Mouse (Mus musculus) hindbrain, embryonic 13.5 days (tissue): ENCODE results near the gene Elfn2. TPM values are rescaled to one million over a fixed set of nuclear protein-coding genes. Genes with fewer than 3 reads are reported as not detected.

ENCODE experiments used
- ATAC-seq: fragments of 200-750 bp; cut with Nextera tagmentation; 2 replicates; pipeline ENCODE4 v1.8.0; 2017; ENCODE audit warnings: moderate TSS enrichment; ENCODE audit not compliant: low FRiP score
- H3K27ac ChIP-seq: fragments of 300-500 bp; sonication (generic); 2 replicates; pipeline ENCODE4 v1.5.1; 2015; ENCODE audit warnings: inconsistent platforms, mild to moderate bottlenecking, moderate library complexity
- H3K27me3 ChIP-seq: fragments of 300-500 bp; sonication (generic); 2 replicates; pipeline ENCODE4 v1.6.1; 2015; ENCODE audit warnings: mild to moderate bottlenecking, inconsistent platforms
- H3K36me3 ChIP-seq: fragments of 300-500 bp; sonication (generic); 2 replicates; pipeline ENCODE4 v1.6.1; 2015; ENCODE audit warnings: mild to moderate bottlenecking, inconsistent platforms
- H3K4me1 ChIP-seq: fragments of 300-500 bp; sonication (generic); replicated peaks from 2 replicates; pipeline ENCODE4 v1.6.1; 2015; ENCODE audit warnings: inconsistent platforms
- H3K4me2 ChIP-seq: fragments of 300-500 bp; sonication (generic); 2 replicates; pipeline ENCODE4 v1.6.1; 2015; ENCODE audit warnings: inconsistent platforms, mild to moderate bottlenecking, moderate library complexity
- H3K4me3 ChIP-seq: fragments of 300-500 bp; sonication (generic); 2 replicates; pipeline ENCODE4 v1.5.1; 2015; ENCODE audit warnings: mild to moderate bottlenecking, inconsistent platforms
- H3K9ac ChIP-seq: fragments of 300-500 bp; sonication (generic); 2 replicates; pipeline ENCODE4 v1.6.1; 2015; ENCODE audit warnings: mild to moderate bottlenecking, inconsistent platforms
- H3K9me3 ChIP-seq: fragments of 300-500 bp; sonication (generic); 2 replicates; pipeline ENCODE4 v1.6.1; 2016; ENCODE audit warnings: inconsistent platforms
- WGBS: fragments of 180-500 bp; shearing (Covaris S2); methylation state at CpG from one replicate; pipeline ENCODE4 v1.1.7; 2015; 5-methylcytosine and 5-hydroxymethylcytosine counted together
- polyA plus RNA-seq: library from polyadenylated mRNA; unstranded; fragments of >200 nt; fragmentation: Nextera tagmentation; extraction: Ambion mirVana; gene quantifications from 2 replicates; pipeline ENCODE4 v1.2.1, GENCODE M21; 2015

Elfn2 gene
- polyA plus RNA-seq, 1 experiment from 2014 or later: 4.6 TPM

DNA sequence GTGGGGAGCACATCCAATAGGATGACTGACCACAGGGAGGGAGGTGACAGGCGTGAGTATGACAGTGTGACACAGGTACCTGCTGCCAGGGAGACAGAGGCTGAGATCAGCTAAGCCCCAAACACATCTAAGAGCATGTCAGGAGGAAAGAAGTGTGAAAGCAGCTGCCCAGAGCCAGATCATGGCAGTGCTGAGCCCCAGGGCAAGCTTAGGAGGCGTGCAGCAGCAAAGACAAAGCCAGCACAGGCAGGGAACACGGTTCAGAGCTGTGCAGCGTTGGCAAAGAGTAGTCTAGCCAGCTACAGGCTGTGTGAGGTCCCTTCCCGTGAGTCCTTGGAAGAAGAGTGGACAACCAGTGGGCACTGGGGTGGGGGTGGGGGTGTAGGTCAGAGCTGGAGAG, 40.9 kb downstream of the Elfn2 start:
- peaks cover 32% of the 10 kb centered on the region for H3K27me3 ChIP-seq
- ATAC-seq: no peak
- H3K27ac ChIP-seq: 0 out of 2 replicates have a peak overlapping the region, but pooled peaks have one; percentile 40
- H3K36me3 ChIP-seq: peaks cover 17% of the 10 kb centered on the region
- H3K9me3 ChIP-seq: no peaks in the 10 kb centered on the region
- no peak overlapping the region for H3K4me3 ChIP-seq
- no peak overlapping the region; the same call in 1 of the 2 replicates for H3K9ac ChIP-seq
- no peak overlapping the region for H3K4me2 ChIP-seq
- WGBS: 53% methylated on average over 5 of the region's 5 CpGs
- peaks cover 79% of the 10 kb centered on the region for H3K4me1 ChIP-seq

DNA sequence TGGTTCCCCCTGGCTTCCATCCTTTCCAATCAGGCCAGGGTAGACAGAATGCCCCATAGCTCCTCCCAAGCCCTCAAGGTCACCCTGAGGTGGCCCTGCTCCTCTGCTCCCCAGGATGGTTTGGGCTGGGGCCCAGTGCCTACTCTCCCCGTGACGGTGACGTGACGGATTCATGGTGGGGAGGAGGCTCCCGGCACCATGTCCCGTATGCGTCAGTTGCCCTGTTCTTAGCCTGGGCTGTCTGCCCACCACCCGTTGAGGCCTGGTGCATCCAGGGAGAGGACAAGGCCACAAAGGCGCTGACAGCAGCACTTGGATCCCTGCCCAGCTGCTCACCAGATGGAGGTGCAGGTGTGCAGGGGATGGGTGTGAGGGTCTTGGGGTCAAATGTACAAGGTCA, 41.6 kb downstream of the Elfn2 start:
- peaks cover 39% of the 10 kb centered on the region for H3K27me3 ChIP-seq
- no peak overlapping the region for H3K4me2 ChIP-seq
- H3K27ac ChIP-seq: no peak overlapping the region
- H3K9ac ChIP-seq: 0 out of 2 replicates have a peak overlapping the region, but pooled peaks have one; percentile 8
- no peak for ATAC-seq
- H3K36me3 ChIP-seq: peaks cover 24% of the 10 kb centered on the region
- H3K9me3 ChIP-seq: no peaks in the 10 kb centered on the region
- 52% methylated on average over 9 of the region's 9 CpGs for WGBS
- H3K4me3 ChIP-seq: no peak overlapping the region
- peaks cover 79% of the 10 kb centered on the region for H3K4me1 ChIP-seq

DNA sequence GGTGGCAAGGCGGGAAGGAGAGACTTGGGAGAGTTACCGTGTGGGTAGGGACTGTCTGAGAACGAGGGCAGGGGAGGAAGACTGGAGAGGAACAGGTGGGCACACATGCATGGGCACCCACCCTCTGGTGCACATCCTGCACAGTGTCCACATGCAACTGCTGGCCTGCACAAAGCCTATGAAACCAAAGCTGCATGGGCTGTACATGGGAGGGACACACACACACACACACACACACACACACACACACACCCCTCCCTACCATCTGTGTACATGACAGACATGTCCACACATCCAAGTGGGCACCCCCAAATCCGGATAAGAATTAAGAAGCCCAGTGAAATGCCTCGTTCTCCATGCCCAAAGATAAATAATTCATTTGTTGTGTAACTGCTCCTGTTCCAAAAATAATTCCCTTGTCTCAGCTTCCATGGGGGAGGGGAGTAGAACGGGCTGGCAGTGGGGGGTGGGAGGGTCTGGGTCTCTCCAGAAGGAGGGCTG, 43.6 kb downstream of the Elfn2 start:
- Histone ChIP-seq H3K4me1 (peaks cover 70% of the 10 kb centered on the region), H3K4me2 (no peak overlapping the region)

DNA sequence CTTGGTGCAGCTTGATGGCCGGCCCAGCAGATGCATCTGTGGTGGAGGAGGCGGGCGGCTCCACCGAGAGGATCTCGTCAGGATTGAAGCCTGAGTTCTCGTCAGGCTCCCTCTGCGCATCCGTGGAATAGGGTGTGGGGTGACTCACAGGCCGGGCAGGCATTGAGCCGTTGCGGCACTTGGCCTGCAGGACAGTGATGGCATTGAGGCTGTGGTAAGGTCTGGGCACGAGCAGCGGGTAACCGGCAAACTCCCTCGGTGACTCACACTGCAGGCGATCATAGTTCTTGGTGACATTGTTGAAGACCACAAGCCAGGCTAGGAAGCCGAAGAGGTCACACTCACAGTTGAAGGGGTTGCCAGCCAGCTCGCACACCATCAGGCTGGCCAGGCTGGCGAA, 45.1 kb downstream of the Elfn2 start:
- no peak overlapping the region for H3K4me2 ChIP-seq
- H3K27ac ChIP-seq: no peak overlapping the region
- H3K4me3 ChIP-seq: no peak overlapping the region
- 87% methylated on average over 19 of the region's 19 CpGs for WGBS
- H3K9ac ChIP-seq: no peak overlapping the region
- peaks cover 51% of the 10 kb centered on the region for H3K27me3 ChIP-seq
- H3K36me3 ChIP-seq: peaks cover 30% of the 10 kb centered on the region
- ATAC-seq: no peak
- H3K4me1 ChIP-seq: peaks cover 70% of the 10 kb centered on the region
- no peaks in the 10 kb centered on the region for H3K9me3 ChIP-seq

More for the DNA sequence above, 43.6 kb downstream of the Elfn2 start:
- Histone ChIP-seq H3K36me3 (peaks cover 30% of the 10 kb centered on the region), H3K9me3 (no peaks in the 10 kb centered on the region), H3K27me3 (peaks cover 56% of the 10 kb centered on the region), H3K9ac (no peak overlapping the region), H3K27ac (no peak overlapping the region), H3K4me3 (no peak overlapping the region)
- no peak for ATAC-seq
- 62% methylated on average over 6 of the region's 6 CpGs for WGBS

DNA sequence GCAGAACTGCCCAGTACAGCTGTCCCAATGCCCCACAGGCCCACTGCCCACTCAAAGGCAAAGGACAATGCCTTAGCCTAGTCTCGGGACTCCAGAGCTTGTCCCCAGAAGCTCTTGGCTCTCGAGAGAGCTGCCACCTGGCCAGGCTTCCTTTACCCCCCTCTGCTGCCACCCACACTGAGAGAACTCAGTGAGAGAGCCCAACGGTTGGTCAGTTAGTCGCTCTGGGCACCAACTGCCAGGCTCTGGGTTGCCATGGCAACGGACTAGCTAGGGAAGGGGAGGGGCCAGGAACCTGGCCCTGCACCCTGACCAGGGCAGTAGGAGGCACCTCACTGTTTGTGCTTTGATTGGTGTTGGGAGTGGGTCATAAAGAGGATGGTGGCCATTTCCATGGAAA, 48.2 kb downstream of the Elfn2 start:
- 30% methylated on average over 5 of the region's 5 CpGs for WGBS
- Histone ChIP-seq H3K9me3 (no peaks in the 10 kb centered on the region), H3K4me2 (no peak overlapping the region), H3K27ac (no peak overlapping the region), H3K9ac (no peak overlapping the region; the same call in 1 of the 2 replicates), H3K27me3 (peaks cover 48% of the 10 kb centered on the region), H3K4me3 (no peak overlapping the region), H3K36me3 (peaks cover 30% of the 10 kb centered on the region), H3K4me1 (peaks cover 42% of the 10 kb centered on the region)
- ATAC-seq: 0 out of 2 replicates have a peak, but pooled peaks have one; percentile 15

DNA sequence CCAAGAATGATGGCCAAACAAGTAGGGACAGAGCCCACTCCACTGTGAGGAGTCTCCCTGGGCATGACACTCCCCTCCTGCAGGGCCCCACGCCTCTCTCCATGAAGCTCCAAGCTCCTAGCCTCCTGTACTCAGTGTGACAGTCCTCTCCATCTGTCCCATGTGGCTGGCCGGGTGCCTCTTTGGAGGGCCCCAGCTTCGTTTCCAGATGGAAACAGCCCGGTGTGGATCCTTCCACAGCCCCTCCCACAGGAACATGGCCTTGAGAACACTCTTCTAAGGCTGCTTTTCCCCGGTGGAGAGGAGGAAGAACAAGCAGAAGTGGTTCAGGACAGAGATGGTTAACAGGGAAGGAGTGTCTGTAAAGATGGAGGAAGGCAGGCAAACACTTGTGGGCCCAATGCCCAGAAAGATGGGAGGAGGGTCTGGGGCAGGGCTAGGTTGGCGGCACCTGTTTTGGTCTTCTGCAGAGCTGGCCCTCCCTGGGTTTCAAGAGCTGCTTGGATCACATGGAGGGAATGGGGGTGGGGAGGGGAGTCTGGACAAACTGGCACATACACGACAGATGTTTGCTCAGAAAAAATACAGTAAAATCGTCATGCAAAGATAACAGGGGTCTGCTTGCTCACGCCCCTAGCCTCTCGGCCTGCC, 49.2 kb downstream of the Elfn2 start:
- Histone ChIP-seq H3K9ac (no peak overlapping the region), H3K9me3 (no peaks in the 10 kb centered on the region), H3K27me3 (peaks cover 43% of the 10 kb centered on the region), H3K4me3 (no peak overlapping the region), H3K4me2 (no peak overlapping the region), H3K36me3 (peaks cover 30% of the 10 kb centered on the region), H3K27ac (no peak overlapping the region), H3K4me1 (peaks cover 39% of the 10 kb centered on the region)
- ATAC-seq: no peak
- WGBS: 70% methylated on average over 10 of the region's 10 CpGs

DNA sequence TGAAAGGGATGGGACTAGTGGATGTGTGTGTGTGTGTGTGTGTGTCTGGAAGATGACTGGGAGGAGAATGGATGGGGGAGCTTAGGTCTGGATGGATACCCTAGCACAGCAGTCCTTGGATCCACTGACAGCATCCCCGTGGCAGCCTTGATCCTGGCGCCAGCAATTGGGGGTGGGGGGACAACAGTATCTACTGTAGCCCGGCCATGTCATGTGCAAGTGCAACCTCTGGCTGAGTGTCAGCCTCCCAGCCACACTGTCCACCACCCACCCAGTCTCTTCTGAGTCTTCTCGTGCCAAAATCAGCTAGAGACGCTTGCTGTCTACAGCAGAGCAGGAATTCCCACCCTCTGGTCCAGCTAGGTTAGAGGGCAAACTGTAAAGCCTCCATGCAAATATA, 54.3 kb downstream of the Elfn2 start:
- H3K4me1 ChIP-seq: peaks cover 10% of the 10 kb centered on the region
- no peak for ATAC-seq
- 58% methylated on average over 5 of the region's 5 CpGs for WGBS
- no peak overlapping the region for H3K4me2 ChIP-seq
- H3K9ac ChIP-seq: no peak overlapping the region
- no peaks in the 10 kb centered on the region for H3K36me3 ChIP-seq
- 0 out of 2 replicates have a peak, but pooled peaks cover 8% of the 10 kb centered on the region for H3K27me3 ChIP-seq
- no peaks in the 10 kb centered on the region for H3K9me3 ChIP-seq
- H3K27ac ChIP-seq: no peak overlapping the region
- H3K4me3 ChIP-seq: no peak overlapping the region

DNA sequence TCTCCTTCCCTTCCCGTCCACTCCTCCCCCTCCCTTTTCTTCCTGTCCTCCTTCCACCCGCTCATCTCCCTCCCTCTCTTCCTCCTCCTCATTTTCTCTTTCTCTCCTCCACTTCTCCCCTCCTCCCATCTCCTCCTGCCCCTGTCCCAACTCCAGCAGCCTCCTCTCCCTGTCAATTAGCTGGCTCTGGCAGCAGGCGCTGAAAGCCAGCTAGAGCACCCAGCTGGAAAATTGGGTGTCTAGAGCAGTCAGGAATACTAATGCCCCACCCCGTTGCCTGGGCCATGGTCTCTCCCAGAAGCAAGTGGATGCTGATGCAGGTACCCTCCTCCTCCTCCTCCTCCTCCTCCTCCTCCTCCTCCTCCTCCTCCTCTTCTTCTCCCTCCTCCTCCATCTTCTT, 67.4 kb downstream of the Elfn2 start:
- no peaks in the 10 kb centered on the region for H3K27me3 ChIP-seq
- H3K4me3 ChIP-seq: no peak overlapping the region
- H3K27ac ChIP-seq: peak overlapping the region; percentile 30; the same call in 1 of the 2 replicates
- no peak overlapping the region for H3K9ac ChIP-seq
- H3K36me3 ChIP-seq: no peaks in the 10 kb centered on the region
- ATAC-seq: no peak
- peaks cover 6% of the 10 kb centered on the region; the same call in 1 of the 2 replicates for H3K4me1 ChIP-seq
- H3K4me2 ChIP-seq: no peak overlapping the region
- H3K9me3 ChIP-seq: no peaks in the 10 kb centered on the region
- WGBS: 40% methylated on average over 4 of the region's 4 CpGs

DNA sequence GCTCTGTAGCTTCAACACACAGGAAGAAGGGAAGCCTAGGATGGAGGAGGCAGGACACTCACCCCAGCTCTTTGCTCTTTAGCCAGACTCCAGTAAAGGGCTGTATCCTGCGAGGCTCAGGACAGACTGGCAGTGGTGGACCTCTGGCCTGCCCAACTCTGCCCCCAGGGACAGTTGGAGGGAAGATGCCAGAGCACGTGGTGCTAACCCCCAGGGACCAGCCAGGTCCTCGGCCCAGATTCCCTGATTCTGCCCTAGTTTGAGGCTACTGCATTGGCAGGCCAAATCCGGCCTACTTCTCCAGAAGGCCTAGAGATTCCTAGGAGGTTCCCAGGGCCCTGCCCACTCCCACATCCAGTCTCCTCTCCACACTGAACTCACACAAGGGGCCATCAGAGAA, 70.8 kb downstream of the Elfn2 start:
- Histone ChIP-seq H3K36me3 (no peaks in the 10 kb centered on the region), H3K9me3 (no peaks in the 10 kb centered on the region), H3K4me1 (peaks cover 28% of the 10 kb centered on the region), H3K4me2 (no peak overlapping the region), H3K27ac (no peak overlapping the region), H3K9ac (no peak overlapping the region), H3K4me3 (no peak overlapping the region), H3K27me3 (0 out of 2 replicates have a peak, but pooled peaks cover 3% of the 10 kb centered on the region)
- 85% methylated on average over 4 of the region's 4 CpGs for WGBS
- no peak for ATAC-seq

DNA sequence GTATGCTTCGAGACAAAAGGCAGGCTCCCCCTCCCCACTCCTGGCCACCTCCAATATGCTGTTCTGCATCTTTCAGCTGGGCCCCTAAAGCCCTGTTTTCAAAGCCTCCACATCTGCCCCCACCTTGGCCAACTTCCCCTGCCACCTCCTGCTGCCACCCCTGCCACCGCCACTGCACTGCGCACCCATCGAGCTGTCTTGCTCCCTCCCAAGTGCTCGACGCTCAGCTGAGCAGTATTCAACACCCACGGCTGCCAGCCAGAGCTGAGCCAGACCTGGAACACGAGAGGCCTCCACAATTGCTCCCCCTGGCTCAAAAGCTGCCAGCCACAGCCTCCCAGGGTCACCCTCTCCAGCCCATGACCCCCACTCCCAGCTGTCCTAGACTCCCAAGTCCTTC, 74.0 kb downstream of the Elfn2 start:
- Histone ChIP-seq H3K36me3 (no peaks in the 10 kb centered on the region), H3K27me3 (0 out of 2 replicates have a peak, but pooled peaks cover 3% of the 10 kb centered on the region), H3K4me3 (no peak overlapping the region), H3K4me2 (no peak overlapping the region), H3K4me1 (peaks cover 39% of the 10 kb centered on the region), H3K9me3 (no peaks in the 10 kb centered on the region), H3K27ac (no peak overlapping the region), H3K9ac (no peak overlapping the region)
- ATAC-seq: no peak
- 56% methylated on average over 8 of the region's 8 CpGs for WGBS

DNA sequence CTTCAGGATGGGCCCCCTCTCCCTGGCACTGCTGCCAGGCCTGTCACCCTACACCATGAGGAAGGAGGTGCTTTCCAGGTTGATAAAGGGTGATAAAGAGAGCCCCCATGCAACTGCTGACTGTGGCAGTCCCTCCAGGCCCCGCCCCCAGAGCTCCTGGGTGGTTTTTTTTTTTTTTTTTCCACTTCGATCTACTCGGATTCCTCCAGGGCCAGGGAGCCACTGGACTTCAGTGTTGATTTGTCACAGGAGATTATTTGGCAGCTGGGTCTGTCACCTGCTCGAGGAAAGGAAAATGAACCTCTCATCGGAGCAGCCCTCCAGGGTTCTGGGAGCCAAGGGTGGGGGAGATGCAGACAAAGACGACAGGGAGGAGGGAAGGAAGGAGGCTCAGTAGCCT, 74.9 kb downstream of the Elfn2 start:
- 15% methylated on average over 6 of the region's 6 CpGs for WGBS
- no peak for ATAC-seq

DNA sequence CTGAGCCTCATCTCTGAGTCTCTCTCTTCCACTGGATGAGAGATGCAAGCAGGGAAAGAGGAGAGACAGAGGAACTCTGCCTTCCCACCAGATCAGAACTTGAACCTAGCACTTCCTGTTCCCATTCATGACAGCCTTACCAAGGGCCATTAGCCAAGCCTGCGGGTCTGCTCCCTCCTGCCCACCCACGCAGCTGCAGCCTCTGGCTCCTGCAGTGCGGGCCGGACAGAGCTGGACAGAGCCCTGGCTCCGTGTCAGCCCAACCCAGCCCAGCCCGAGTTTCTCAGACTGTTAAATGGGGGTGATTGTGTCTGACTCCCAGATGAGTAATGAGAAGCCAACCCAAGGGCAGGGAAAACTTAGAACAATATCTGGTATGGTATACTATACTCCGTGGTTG, 83.3 kb downstream of the Elfn2 start:
- H3K36me3 ChIP-seq: no peaks in the 10 kb centered on the region
- H3K4me3 ChIP-seq: no peak overlapping the region
- H3K4me1 ChIP-seq: peaks cover 85% of the 10 kb centered on the region
- H3K9me3 ChIP-seq: no peaks in the 10 kb centered on the region
- WGBS: 29% methylated on average over 7 of the region's 7 CpGs
- 0 out of 2 replicates have a peak overlapping the region, but pooled peaks have one; percentile 70 for H3K27ac ChIP-seq
- H3K27me3 ChIP-seq: no peaks in the 10 kb centered on the region
- H3K4me2 ChIP-seq: no peak overlapping the region
- no peak for ATAC-seq
- H3K9ac ChIP-seq: no peak overlapping the region

More for the DNA sequence above, 74.9 kb downstream of the Elfn2 start:
- Histone ChIP-seq H3K4me3 (no peak overlapping the region), H3K4me1 (peaks cover 45% of the 10 kb centered on the region), H3K27me3 (0 out of 2 replicates have a peak, but pooled peaks cover 3% of the 10 kb centered on the region), H3K9ac (no peak overlapping the region; the same call in 1 of the 2 replicates), H3K36me3 (no peaks in the 10 kb centered on the region), H3K4me2 (no peak overlapping the region), H3K9me3 (no peaks in the 10 kb centered on the region), H3K27ac (peak overlapping the region; percentile 35; the same call in 1 of the 2 replicates)
